Mouse (Mus musculus) kidney, embryonic 15.5 days (tissue): ENCODE results near the gene Wnt5a. TPM values are rescaled to one million over a fixed set of nuclear protein-coding genes. Genes with fewer than 3 reads are reported as not detected.

Experiments used
- ATAC-seq: fragments of 200-750 bp; cut with Nextera tagmentation; replicated peaks from 2 replicates; pipeline ENCODE4 v1.8.0; 2017; ENCODE audit warnings: moderate TSS enrichment; ENCODE audit not compliant: low FRiP score
- H3K27ac ChIP-seq: fragments of 300-500 bp; sonication (generic); 2 replicates; pipeline ENCODE4 v1.5.1; 2015; ENCODE audit warnings: mild to moderate bottlenecking, inconsistent platforms
- H3K27me3 ChIP-seq: fragments of 300-500 bp; sonication (generic); 2 replicates; pipeline ENCODE4 v1.6.1; 2015; ENCODE audit warnings: inconsistent platforms
- H3K36me3 ChIP-seq: fragments of 300-500 bp; sonication (generic); 2 replicates; pipeline ENCODE4 v1.6.1; 2015; ENCODE audit warnings: inconsistent platforms
- H3K4me1 ChIP-seq: fragments of 300-500 bp; sonication (generic); 2 replicates; pipeline ENCODE4 v1.6.1; 2015; ENCODE audit warnings: inconsistent platforms
- H3K4me2 ChIP-seq: fragments of 300-500 bp; sonication (generic); 2 replicates; pipeline ENCODE4 v1.6.1; 2015; ENCODE audit warnings: moderate library complexity, mild to moderate bottlenecking, inconsistent platforms
- H3K4me3 ChIP-seq: fragments of 300-500 bp; sonication (generic); replicated peaks from 2 replicates; pipeline ENCODE4 v1.5.1; 2015; ENCODE audit warnings: mild to moderate bottlenecking, inconsistent platforms
- H3K9ac ChIP-seq: fragments of 300-500 bp; sonication (generic); 2 replicates; pipeline ENCODE4 v1.6.1; 2015; ENCODE audit warnings: mild to moderate bottlenecking, inconsistent platforms
- H3K9me3 ChIP-seq: fragments of 300-500 bp; sonication (generic); replicated peaks from 2 replicates; pipeline ENCODE4 v1.6.1; 2016; ENCODE audit warnings: inconsistent platforms
- WGBS: fragments of 180-500 bp; shearing (Covaris S2); methylation state at CpG from one replicate; pipeline ENCODE4 v1.1.7; 2015; ENCODE audit warnings: mixed read lengths; 5-methylcytosine and 5-hydroxymethylcytosine counted together
- polyA plus RNA-seq: library from polyadenylated mRNA; unstranded; fragments of >200 nt; fragmentation: Nextera tagmentation; extraction: Ambion mirVana; gene quantifications from 2 replicates; pipeline ENCODE4 v1.2.1, GENCODE M21; 2015

The Wnt5a gene
- 23.3 and 26.4 TPM in 2 replicates for polyA plus RNA-seq

DNA sequence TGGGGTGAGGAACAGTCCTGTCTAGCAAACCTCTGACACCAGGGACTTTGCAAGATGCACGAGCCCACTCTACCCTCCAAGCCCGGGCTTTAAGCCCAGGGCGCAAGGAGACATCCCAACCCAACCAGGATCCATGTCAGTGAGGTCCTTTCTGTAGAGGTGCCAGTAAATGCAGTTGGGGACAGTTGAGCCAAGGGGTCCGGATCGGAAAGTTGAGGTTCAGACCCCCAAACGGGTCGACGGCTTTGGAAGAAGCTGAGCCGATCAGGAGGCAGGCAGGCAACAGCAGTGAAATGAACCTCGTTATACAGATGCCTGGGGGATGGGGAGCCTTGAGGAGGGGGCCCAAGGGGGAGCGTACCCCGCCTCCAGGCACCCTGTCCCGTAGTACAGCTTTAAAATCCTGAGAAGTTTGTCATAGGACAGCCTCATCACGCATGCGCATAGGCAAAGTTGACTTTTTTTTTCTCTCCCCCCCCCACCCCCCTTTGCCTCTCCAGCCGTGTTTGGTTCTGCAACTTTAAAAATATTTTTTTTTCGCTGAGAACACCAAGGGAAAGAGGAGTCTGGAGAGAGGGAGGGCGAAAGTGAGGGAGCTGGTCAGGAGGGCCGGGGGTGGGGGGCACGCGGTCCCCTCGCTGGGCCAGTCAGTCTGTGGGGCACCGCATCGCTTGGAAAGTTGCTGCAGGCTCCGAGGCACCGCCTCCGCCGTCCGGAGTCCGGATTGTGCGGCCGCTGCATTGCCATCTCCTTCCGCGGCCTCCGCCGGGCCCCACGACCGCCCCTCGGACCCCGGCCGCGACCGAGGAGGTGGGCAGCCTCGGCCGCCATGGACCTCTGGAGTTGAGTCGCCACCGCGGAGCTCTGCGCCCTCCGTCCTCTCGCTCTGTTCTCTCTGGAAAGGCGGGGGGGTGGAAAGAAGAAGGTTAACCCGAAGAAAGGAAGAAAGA is at the start of gene Wnt5a:
Wnt5a (plus strand) TSS at position 650 of the 950 bp plus-strand sequence.
- H3K9ac ChIP-seq = peak within 1 kb of the TSS; percentile 68
- H3K9me3 ChIP-seq = no peaks in the 10 kb centered on the region
- H3K4me3 ChIP-seq = peak within 1 kb of the TSS; percentile 64
- H3K4me1 ChIP-seq = peaks cover 48% of the 10 kb centered on the region
- 1% methylated on average over 53 of the region's 53 CpGs for WGBS
- H3K27me3 ChIP-seq = peaks cover 72% of the 10 kb centered on the region
- no peaks in the 10 kb centered on the region for H3K36me3 ChIP-seq
- ATAC-seq = peak; percentile 40; the same call in 1 of the 2 replicates
- peak within 1 kb of the TSS; percentile 90 for H3K4me2 ChIP-seq
- peak within 1 kb of the TSS; percentile 92 for H3K27ac ChIP-seq

- H3K4me2 ChIP-seq = no peak overlapping the region
- H3K9ac ChIP-seq = no peak overlapping the region
- no peak for ATAC-seq
- H3K4me3 ChIP-seq = no peak overlapping the region
- H3K27me3 ChIP-seq = no peaks in the 10 kb centered on the region
- no peaks in the 10 kb centered on the region for H3K9me3 ChIP-seq
- 64% methylated on average over 7 of the region's 7 CpGs for WGBS
- no peaks in the 10 kb centered on the region; the same call in 1 of the 2 replicates for H3K4me1 ChIP-seq
- H3K27ac ChIP-seq = no peak overlapping the region
- no peaks in the 10 kb centered on the region for H3K36me3 ChIP-seq
These were observed 48.0 kb upstream of the Wnt5a start for GRCm38 (mm10) chr14:28456372-28457076.

GRCm38 (mm10) chr14:28457428-28457827 is 47.1 kb upstream of the Wnt5a start:
- H3K4me2 ChIP-seq = no peak overlapping the region
- 76% methylated on average over 3 of the region's 3 CpGs for WGBS
- no peaks in the 10 kb centered on the region for H3K9me3 ChIP-seq
- no peaks in the 10 kb centered on the region for H3K4me1 ChIP-seq
- no peak overlapping the region for H3K4me3 ChIP-seq
- H3K27ac ChIP-seq = no peak overlapping the region
- no peaks in the 10 kb centered on the region for H3K27me3 ChIP-seq
- no peaks in the 10 kb centered on the region for H3K36me3 ChIP-seq
- ATAC-seq = no peak
- H3K9ac ChIP-seq = no peak overlapping the region

GRCm38 (mm10) chr14:28467956-28468355 is 36.6 kb upstream of the Wnt5a start:
- H3K4me1 ChIP-seq = peaks cover 37% of the 10 kb centered on the region
- no peaks in the 10 kb centered on the region for H3K36me3 ChIP-seq
- H3K4me3 ChIP-seq = no peak overlapping the region
- H3K9ac ChIP-seq = no peak overlapping the region
- no peaks in the 10 kb centered on the region for H3K9me3 ChIP-seq
- H3K27ac ChIP-seq = peak overlapping the region; percentile 46; the same call in 1 of the 2 replicates
- H3K27me3 ChIP-seq = peaks cover 5% of the 10 kb centered on the region; the same call in 1 of the 2 replicates
- no peak for ATAC-seq
- no peak overlapping the region for H3K4me2 ChIP-seq
- WGBS = 51% methylated on average over 5 of the region's 5 CpGs

DNA sequence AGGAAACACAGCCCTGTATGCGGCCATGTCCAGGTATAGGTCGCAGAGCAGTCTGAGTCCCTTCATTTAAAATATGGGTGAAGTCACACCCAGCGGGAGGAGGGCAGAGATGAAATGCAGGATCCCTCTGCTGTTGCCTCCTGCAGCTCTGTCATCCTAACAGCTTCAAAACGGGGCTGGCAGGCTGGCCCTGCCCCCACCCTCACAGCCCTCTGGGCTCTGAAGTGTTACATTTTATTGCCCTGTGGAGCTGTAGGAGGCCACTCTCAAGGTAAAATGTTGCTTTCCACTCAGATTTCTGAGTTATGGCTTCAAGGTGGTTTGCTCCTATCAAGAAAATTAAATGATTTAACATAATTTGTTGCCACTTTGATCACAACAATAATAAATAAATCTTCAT is 34.9 kb upstream of the Wnt5a start:
- peaks cover 6% of the 10 kb centered on the region; the same call in 1 of the 2 replicates for H3K27me3 ChIP-seq
- no peak overlapping the region for H3K27ac ChIP-seq
- H3K4me2 ChIP-seq = no peak overlapping the region
- ATAC-seq = peak; percentile 52; the same call in 1 of the 2 replicates
- peaks cover 38% of the 10 kb centered on the region for H3K4me1 ChIP-seq
- no peak overlapping the region for H3K9ac ChIP-seq
- 13% methylated on average over 4 of the region's 4 CpGs for WGBS
- no peak overlapping the region for H3K4me3 ChIP-seq
- no peaks in the 10 kb centered on the region for H3K9me3 ChIP-seq
- H3K36me3 ChIP-seq = no peaks in the 10 kb centered on the region

- H3K4me1 ChIP-seq = peaks cover 43% of the 10 kb centered on the region
- no peak overlapping the region for H3K4me3 ChIP-seq
- no peak overlapping the region for H3K4me2 ChIP-seq
- H3K9me3 ChIP-seq = no peaks in the 10 kb centered on the region
- H3K27ac ChIP-seq = no peak overlapping the region
- no peak for ATAC-seq
- no peak overlapping the region for H3K9ac ChIP-seq
- peaks cover 6% of the 10 kb centered on the region; the same call in 1 of the 2 replicates for H3K27me3 ChIP-seq
- no peaks in the 10 kb centered on the region for H3K36me3 ChIP-seq
- WGBS = 29% methylated on average over 6 of the region's 6 CpGs
These were observed 34.3 kb upstream of the Wnt5a start for GRCm38 (mm10) chr14:28470212-28470611.

- Histone ChIP-seq H3K9ac (no peak overlapping the region), H3K27ac (no peak overlapping the region), H3K4me3 (no peak overlapping the region), H3K9me3 (no peaks in the 10 kb centered on the region), H3K36me3 (no peaks in the 10 kb centered on the region), H3K27me3 (peaks cover 4% of the 10 kb centered on the region; the same call in 1 of the 2 replicates), H3K4me1 (peaks cover 11% of the 10 kb centered on the region), H3K4me2 (no peak overlapping the region)
- WGBS = 26% methylated on average over 3 of the region's 3 CpGs
- no peak for ATAC-seq
These were observed 29.5 kb upstream of the Wnt5a start for GRCm38 (mm10) chr14:28475012-28475411.

DNA sequence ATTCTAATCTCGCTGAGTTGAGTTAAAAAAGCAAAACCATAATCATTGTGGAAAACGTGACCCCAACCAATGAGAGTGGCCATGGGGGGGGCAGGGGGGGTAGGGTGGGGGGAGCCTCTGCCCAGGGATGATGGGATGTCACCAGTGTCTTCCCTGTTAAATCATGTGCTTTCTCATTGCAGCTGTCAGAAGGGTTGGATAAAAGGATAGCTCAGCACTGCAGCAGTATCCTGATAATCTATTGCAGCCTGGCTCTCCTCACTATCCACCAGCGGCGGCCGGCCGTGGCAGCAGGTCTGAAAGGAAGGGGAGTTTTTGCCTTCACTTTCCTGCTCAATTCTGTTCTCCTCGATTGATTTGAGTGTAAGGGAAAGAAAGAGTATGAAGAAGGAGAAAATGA is 29.1 kb upstream of the Wnt5a start:
- Histone ChIP-seq H3K4me3 (no peak overlapping the region), H3K4me2 (no peak overlapping the region), H3K9ac (no peak overlapping the region), H3K4me1 (peaks cover 8% of the 10 kb centered on the region), H3K27me3 (peaks cover 4% of the 10 kb centered on the region; the same call in 1 of the 2 replicates), H3K27ac (no peak overlapping the region), H3K9me3 (no peaks in the 10 kb centered on the region), H3K36me3 (no peaks in the 10 kb centered on the region)
- 21% methylated on average over 7 of the region's 7 CpGs for WGBS
- ATAC-seq = no peak

GRCm38 (mm10) chr14:28476746-28477145 is 27.8 kb upstream of the Wnt5a start:
- 77% methylated on average over 3 of the region's 3 CpGs for WGBS
- Histone ChIP-seq H3K36me3 (no peaks in the 10 kb centered on the region), H3K4me1 (peaks cover 6% of the 10 kb centered on the region; the same call in 1 of the 2 replicates), H3K4me2 (no peak overlapping the region), H3K27me3 (peaks cover 7% of the 10 kb centered on the region; the same call in 1 of the 2 replicates), H3K4me3 (no peak overlapping the region), H3K27ac (no peak overlapping the region), H3K9me3 (no peaks in the 10 kb centered on the region), H3K9ac (no peak overlapping the region)
- ATAC-seq = no peak

GRCm38 (mm10) chr14:28480866-28481265 is 23.7 kb upstream of the Wnt5a start:
- H3K9me3 ChIP-seq = no peaks in the 10 kb centered on the region
- H3K9ac ChIP-seq = no peak overlapping the region
- no peak for ATAC-seq
- H3K4me2 ChIP-seq = no peak overlapping the region
- H3K36me3 ChIP-seq = no peaks in the 10 kb centered on the region
- 79% methylated on average over 1 of the region's 1 CpGs for WGBS
- H3K27ac ChIP-seq = no peak overlapping the region
- H3K4me1 ChIP-seq = no peaks in the 10 kb centered on the region
- 0 out of 2 replicates have a peak, but pooled peaks cover 3% of the 10 kb centered on the region for H3K27me3 ChIP-seq
- H3K4me3 ChIP-seq = no peak overlapping the region

DNA sequence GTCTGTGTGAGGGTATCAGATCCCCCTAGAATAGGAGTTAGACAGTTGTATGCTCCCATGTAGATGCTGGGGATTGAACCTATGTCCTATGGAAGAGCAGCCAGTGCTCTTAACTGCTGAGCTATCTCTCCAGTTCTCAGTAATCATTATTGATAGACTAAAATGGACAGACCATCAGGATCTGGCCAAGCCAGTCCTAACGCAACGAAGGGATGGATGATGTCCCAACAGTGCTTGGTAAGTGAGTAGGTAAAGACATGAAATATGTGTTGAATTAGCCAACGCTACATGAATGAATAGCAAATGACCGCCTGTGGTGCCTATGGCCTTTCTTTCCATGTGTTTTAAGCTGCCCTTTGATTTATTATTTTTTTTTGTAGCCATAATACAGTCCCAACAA is 10.7 kb upstream of the Wnt5a start:
- no peaks in the 10 kb centered on the region for H3K9me3 ChIP-seq
- no peak for ATAC-seq
- no peak overlapping the region for H3K9ac ChIP-seq
- H3K27me3 ChIP-seq = peaks cover 6% of the 10 kb centered on the region; the same call in 1 of the 2 replicates
- H3K4me2 ChIP-seq = no peak overlapping the region
- H3K4me3 ChIP-seq = no peak overlapping the region
- WGBS = 85% methylated on average over 4 of the region's 4 CpGs
- no peak overlapping the region for H3K27ac ChIP-seq
- no peaks in the 10 kb centered on the region for H3K4me1 ChIP-seq
- no peaks in the 10 kb centered on the region for H3K36me3 ChIP-seq

DNA sequence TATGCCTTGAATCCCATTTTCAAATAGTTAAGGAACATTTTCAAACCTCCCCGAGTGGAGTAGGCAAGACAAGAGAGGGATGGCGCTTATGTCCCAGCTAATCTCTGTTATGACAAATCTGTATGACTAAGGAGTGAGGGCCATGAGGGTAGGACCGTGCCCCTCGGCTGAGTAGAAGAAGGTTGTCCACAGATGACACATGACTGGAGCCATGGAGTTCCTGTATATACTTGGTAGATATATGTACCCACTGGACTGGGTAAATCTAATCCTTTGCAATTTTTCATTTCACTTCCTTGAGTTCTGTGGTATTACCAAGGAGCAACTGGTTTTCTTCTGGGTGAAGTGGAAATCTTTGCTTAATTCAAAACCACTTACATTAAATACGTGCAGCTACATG is 10.3 kb upstream of the Wnt5a start:
- peaks cover 6% of the 10 kb centered on the region; the same call in 1 of the 2 replicates for H3K27me3 ChIP-seq
- no peaks in the 10 kb centered on the region for H3K36me3 ChIP-seq
- H3K4me1 ChIP-seq = no peaks in the 10 kb centered on the region
- H3K4me2 ChIP-seq = no peak overlapping the region
- H3K9ac ChIP-seq = no peak overlapping the region
- no peak overlapping the region for H3K4me3 ChIP-seq
- H3K9me3 ChIP-seq = no peaks in the 10 kb centered on the region
- WGBS = 89% methylated on average over 5 of the region's 5 CpGs
- ATAC-seq = no peak
- no peak overlapping the region for H3K27ac ChIP-seq
